Mouse (Mus musculus): Measurements from ENCODE around the gene Gm5771. TPM values are rescaled to one million over a fixed set of nuclear protein-coding genes. Genes with fewer than 3 reads are reported as not detected.
"Not testable (repeated sequence)": the region's sequence is repeated elsewhere in the genome, so short reads cannot be mapped to it uniquely, and the experiment has no call there.

Gene Gm5771
- total RNA-seq (2021), result not detected
- long read RNA-seq, experiment 1, result 0 reads
- long read RNA-seq, experiment 2, result 0 reads

GRCm38 (mm10) chr6:41392056-41392455 lies at the start of gene Gm5771:
Gene Gm5771, plus strand, starts transcription at chr6:41392356.
- DNase-seq (ENCODE audit: low spot score in 2 of 2), result not testable (repeated sequence)

GRCm38 (mm10) chr6:41353932-41354331 lies 38.2 kb upstream of the Gm5771 start, which contains the start of gene Try10:
Gene Try10, plus strand, starts transcription at chr6:41354105.
- no peak for DNase-seq (ENCODE audit: low spot score in 2 of 2)

GRCm38 (mm10) chr6:41373772-41374171 lies 18.4 kb upstream of the Gm5771 start:
- DNase-seq (ENCODE audit: low spot score in 2 of 2), result not testable (repeated sequence)

- not testable (repeated sequence) for DNase-seq (ENCODE audit: low spot score in 2 of 2)
Observed at GRCm38 (mm10) chr6:41377578-41377977, 14.6 kb upstream of the Gm5771 start, which contains the start of gene Prss3. Gene Prss3, minus strand, starts transcription at chr6:41377678.

GRCm38 (mm10) chr6:41386781-41387180 lies 5.4 kb upstream of the Gm5771 start:
- no peak for DNase-seq (ENCODE audit: low spot score in 2 of 2)

- not testable (repeated sequence) for DNase-seq (ENCODE audit: low spot score in 2 of 2)
Observed at GRCm38 (mm10) chr6:41391640-41392039, 516 bp upstream of the Gm5771 start.

- DNase-seq (ENCODE audit: low spot score in 2 of 2), result not testable (repeated sequence)
Observed at GRCm38 (mm10) chr6:41442261-41442660, 50.1 kb downstream of the Gm5771 start.

- DNase-seq (ENCODE audit: low spot score in 2 of 2), result not testable (repeated sequence)
Observed at GRCm38 (mm10) chr6:41446045-41446444, 53.9 kb downstream of the Gm5771 start, which contains the start of gene Gm10334. Gene Gm10334, minus strand, starts transcription at chr6:41446145.

Other genes starting within 250 kb of the Gm5771 start
- not detected for gene Try4, start 90.1 kb upstream of the Gm5771 start, total RNA-seq (2021)
- gene Try5, start 75.5 kb upstream of the Gm5771 start, total RNA-seq (2021), result not detected
- not detected for gene Try10, start 38.3 kb upstream of the Gm5771 start, total RNA-seq (2021)
- not detected for gene Prss3, start 14.7 kb upstream of the Gm5771 start, total RNA-seq (2021)
- not detected for gene Gm10334, start 53.8 kb downstream of the Gm5771 start, total RNA-seq (2021)
- gene Prss1, start 66.6 kb downstream of the Gm5771 start, total RNA-seq (2021), result not detected
- not detected for gene Prss2, start 129.4 kb downstream of the Gm5771 start, total RNA-seq (2021)
- gene Ephb6, start 213.1 kb downstream of the Gm5771 start, total RNA-seq (2021), result 1 to 10 TPM; 5.1 to 5.8 TPM
- not detected for gene Trpv6, start 244.0 kb downstream of the Gm5771 start, total RNA-seq (2021)